Mouse (Mus musculus) cerebellum, postnatal 25 days (tissue): ENCODE measurements at regions not wholly inside any gene's neighbourhood (a gene's known extent, or its start where the extent isn't known, plus 50 kb on each side); places are given as distances from the start of the nearest gene placed in this dataset.

Source experiments
- DNase-seq, 2 experiments: peaks; one replicate each; pipeline ENCODE4 v3.0.0; 2021; ENCODE audit warnings: mixed read lengths in 2 of 2

- peak; percentile 30 to 47 for DNase-seq
These were observed 62.2 kb upstream of the Glycam1 start for GRCm38 (mm10) chr15:103627085-103627484.
